Mouse (Mus musculus) macrophage (primary cell): ENCODE results near the gene Flywch1. TPM values are rescaled to one million over a fixed set of nuclear protein-coding genes. Genes with fewer than 3 reads are reported as not detected.
A peak's percentile ranks its signal among the peaks of the same experiment; 100 is the strongest.
"Not testable (repeated sequence)": the region's sequence is repeated elsewhere in the genome, so short reads cannot be mapped to it uniquely, and the experiment has no call there.

Experiments used
- H3K27ac ChIP-seq: fragments of 350-480 bp; formaldehyde crosslinking; 2 replicates; pipeline ENCODE4 v1.9.0; 2021
- H3K36me3 ChIP-seq: fragments of 350-480 bp; formaldehyde crosslinking; 2 replicates; pipeline ENCODE4 v1.9.0; 2021; ENCODE audit errors: inconsistent target
- H3K4me3 ChIP-seq: fragments of 350-480 bp; formaldehyde crosslinking; 2 replicates; pipeline ENCODE4 v1.9.0; 2021; ENCODE audit errors: inconsistent target
- H3K79me2 ChIP-seq: fragments of 350-480 bp; formaldehyde crosslinking; 2 replicates; pipeline ENCODE4 v1.9.0; 2021; ENCODE audit errors: inconsistent target
- WGBS: methylation state at CpG from one replicate; pipeline ENCODE4 v1.1.7; 2026; ENCODE audit warnings: inconsistent platforms; ENCODE audit not compliant: missing documents; 5-methylcytosine and 5-hydroxymethylcytosine counted together
- polyA plus RNA-seq: library from polyadenylated mRNA; stranded (reverse); fragments of 250-400 nt; gene quantifications from 3 replicates; pipeline ENCODE4 v1.2.4, GENCODE M21; 2018; ENCODE audit warnings: inconsistent platforms

Gene Flywch1
- polyA plus RNA-seq, 1 experiment from 2014 or later = 15.5 TPM

- Histone ChIP-seq H3K4me3 (peak within 1 kb of the TSS; percentile 33), H3K27ac (peak within 1 kb of the TSS; percentile 33), H3K36me3 (no peaks in the 10 kb centered on the region), H3K79me2 (no peaks in the 10 kb centered on the region)
- WGBS = 1% methylated on average over 28 of the region's 29 CpGs
Measured at GRCm38 (mm10) chr17:23790269-23791078, 19.1 kb upstream of the Flywch1 start, which contains the start of gene Srrm2. Srrm2 (plus strand) TSS chr17:23790532.

GRCm38 (mm10) chr17:23789749-23790268 lies 18.4 kb upstream of the Flywch1 start:
- H3K36me3 ChIP-seq = no peaks in the 10 kb centered on the region
- peak overlapping the region; percentile 33 for H3K27ac ChIP-seq
- 12% methylated on average over 8 of the region's 8 CpGs for WGBS
- no peaks in the 10 kb centered on the region for H3K79me2 ChIP-seq
- peak overlapping the region; percentile 33 for H3K4me3 ChIP-seq

GRCm38 (mm10) chr17:23788973-23789372 lies 17.6 kb upstream of the Flywch1 start:
- Histone ChIP-seq H3K36me3 (no peaks in the 10 kb centered on the region), H3K79me2 (no peaks in the 10 kb centered on the region), H3K4me3 (no peak overlapping the region), H3K27ac (no peak overlapping the region)
- 96% methylated on average over 4 of the region's 4 CpGs for WGBS

GRCm38 (mm10) chr17:23786510-23786931 lies 15.1 kb upstream of the Flywch1 start:
- Histone ChIP-seq H3K36me3 (no peaks in the 10 kb centered on the region), H3K27ac (no peak overlapping the region), H3K4me3 (peak overlapping the region; percentile 19; the same call in 1 of the 2 replicates), H3K79me2 (no peaks in the 10 kb centered on the region)
- 58% methylated on average over 13 of the region's 13 CpGs for WGBS

GRCm38 (mm10) chr17:23785561-23786471 lies 14.4 kb upstream of the Flywch1 start, which contains the start of gene Flywch2:
Flywch2 (minus strand) TSS chr17:23786081.
- Histone ChIP-seq H3K79me2 (no peaks in the 10 kb centered on the region), H3K27ac (no peak within 1 kb of the TSS), H3K36me3 (no peaks in the 10 kb centered on the region), H3K4me3 (peak within 1 kb of the TSS; percentile 19; the same call in 1 of the 2 replicates)
- WGBS = 13% methylated on average over 43 of the region's 43 CpGs

- Histone ChIP-seq H3K79me2 (no peaks in the 10 kb centered on the region), H3K4me3 (no peak overlapping the region), H3K27ac (no peak overlapping the region), H3K36me3 (no peaks in the 10 kb centered on the region)
Measured at GRCm38 (mm10) chr17:23783352-23783751, 11.9 kb upstream of the Flywch1 start.

- H3K4me3 ChIP-seq = no peak overlapping the region
- WGBS = 61% methylated on average over 2 of the region's 2 CpGs
- no peaks in the 10 kb centered on the region for H3K79me2 ChIP-seq
- H3K36me3 ChIP-seq = no peaks in the 10 kb centered on the region
- H3K27ac ChIP-seq = no peak overlapping the region
Measured at GRCm38 (mm10) chr17:23778447-23778846, 7.0 kb upstream of the Flywch1 start.

GRCm38 (mm10) chr17:23777141-23777540 lies 5.7 kb upstream of the Flywch1 start:
- Histone ChIP-seq H3K4me3 (no peak overlapping the region), H3K36me3 (no peaks in the 10 kb centered on the region), H3K79me2 (no peaks in the 10 kb centered on the region), H3K27ac (peak overlapping the region; percentile 17)
- WGBS = 64% methylated on average over 2 of the region's 2 CpGs

GRCm38 (mm10) chr17:23776216-23776615 lies 4.8 kb upstream of the Flywch1 start:
- WGBS = 97% methylated on average over 10 of the region's 10 CpGs
- H3K36me3 ChIP-seq = no peaks in the 10 kb centered on the region
- no peak overlapping the region for H3K27ac ChIP-seq
- H3K79me2 ChIP-seq = no peaks in the 10 kb centered on the region
- no peak overlapping the region for H3K4me3 ChIP-seq

- no peak overlapping the region for H3K27ac ChIP-seq
- H3K36me3 ChIP-seq = no peaks in the 10 kb centered on the region
- H3K4me3 ChIP-seq = no peak overlapping the region
- H3K79me2 ChIP-seq = no peaks in the 10 kb centered on the region
- WGBS = 2% methylated on average over 12 of the region's 12 CpGs
Measured at GRCm38 (mm10) chr17:23774090-23774489, 2.7 kb upstream of the Flywch1 start.

GRCm38 (mm10) chr17:23773676-23774075 lies 2.3 kb upstream of the Flywch1 start:
- no peaks in the 10 kb centered on the region for H3K36me3 ChIP-seq
- H3K4me3 ChIP-seq = no peak overlapping the region
- H3K27ac ChIP-seq = no peak overlapping the region
- 75% methylated on average over 6 of the region's 6 CpGs for WGBS
- H3K79me2 ChIP-seq = no peaks in the 10 kb centered on the region

GRCm38 (mm10) chr17:23772219-23772556 lies 786 bp upstream of the Flywch1 start:
- not testable (repeated sequence) for H3K36me3 ChIP-seq, H3K79me2 ChIP-seq, H3K4me3 ChIP-seq, H3K27ac ChIP-seq
- WGBS = 67% methylated on average over 2 of the region's 2 CpGs

- H3K4me3 ChIP-seq = peak overlapping the region; percentile 66
- 3% methylated on average over 18 of the region's 19 CpGs for WGBS
- no peaks in the 10 kb centered on the region for H3K79me2 ChIP-seq
- H3K27ac ChIP-seq = no peak overlapping the region
- no peaks in the 10 kb centered on the region for H3K36me3 ChIP-seq
Measured at GRCm38 (mm10) chr17:23770896-23771283, 512 bp downstream of the Flywch1 start.

GRCm38 (mm10) chr17:23770493-23770892 lies 909 bp downstream of the Flywch1 start:
- no peaks in the 10 kb centered on the region for H3K79me2 ChIP-seq
- no peak overlapping the region for H3K27ac ChIP-seq
- peak overlapping the region; percentile 66 for H3K4me3 ChIP-seq
- 65% methylated on average over 2 of the region's 2 CpGs for WGBS
- H3K36me3 ChIP-seq = no peaks in the 10 kb centered on the region
